Mouse (Mus musculus): ENCODE measurements around the gene Tnfaip1.

- TF ChIP-seq CTCF (IDR thresholded peaks at IDR 0.05; ENCODE audit: low read depth, low read length) = no peak
- TF ChIP-seq POLR2A (IDR thresholded peaks at IDR 0.05; ENCODE audit: insufficient read depth, low read length) = no peak
- no peak for TF ChIP-seq EP300 (IDR thresholded peaks at IDR 0.05; ENCODE audit: insufficient read depth, low read depth, low read length)
These were observed 6.1 kb downstream of the Tnfaip1 start for GRCm38 (mm10) chr11:78530001-78530400.

Measured in ES-Bruce4 (cell line).